Mouse (Mus musculus) embryonic facial prominence, embryonic 11.5 days (tissue): ENCODE results near the gene Rasa2. TPM values are rescaled to one million over a fixed set of nuclear protein-coding genes. Genes with fewer than 3 reads are reported as not detected.
"Not testable (repeated sequence)": the region's sequence is repeated elsewhere in the genome, so short reads cannot be mapped to it uniquely, and the experiment has no call there.

Experiments used
- ATAC-seq: fragments of 200-750 bp; cut with Nextera tagmentation; replicated peaks from 2 replicates; pipeline ENCODE4 v1.8.0; 2017; ENCODE audit warnings: low read depth; ENCODE audit not compliant: insufficient number of reproducible peaks, low FRiP score, low TSS enrichment
- DNase-seq: peaks from one replicate; pipeline ENCODE4 v3.0.0-alpha.2; 2015; ENCODE audit warnings: low spot score
- H3K27ac ChIP-seq: fragments of 300-500 bp; sonication (generic); replicated peaks from 2 replicates; pipeline ENCODE4 v1.5.1; 2014; ENCODE audit warnings: mild to moderate bottlenecking, low read depth, low read length, control low read depth
- H3K27me3 ChIP-seq: fragments of 300-500 bp; sonication (generic); 2 replicates; pipeline ENCODE4 v1.6.1; 2014; ENCODE audit warnings: mild to moderate bottlenecking, low read length, moderate library complexity, mixed read lengths; ENCODE audit not compliant: control insufficient read depth, insufficient read depth
- H3K36me3 ChIP-seq: fragments of 300-500 bp; sonication (generic); replicated peaks from 2 replicates; pipeline ENCODE4 v1.6.1; 2014; ENCODE audit warnings: low read depth, mild to moderate bottlenecking, low read length, moderate library complexity, mixed read lengths; ENCODE audit not compliant: control insufficient read depth, insufficient read depth
- H3K4me1 ChIP-seq: fragments of 300-500 bp; sonication (generic); 2 replicates; pipeline ENCODE4 v1.6.1; 2014; ENCODE audit warnings: low read length, mixed read lengths; ENCODE audit not compliant: control insufficient read depth, insufficient read depth
- H3K4me2 ChIP-seq: fragments of 300-500 bp; sonication (generic); 2 replicates; pipeline ENCODE4 v1.6.1; 2014; ENCODE audit warnings: low read depth, mild to moderate bottlenecking, control low read depth, low read length, moderate library complexity
- H3K4me3 ChIP-seq: fragments of 300-500 bp; sonication (generic); 2 replicates; pipeline ENCODE4 v1.5.1; 2014; ENCODE audit warnings: low read depth, low read length, control low read depth
- H3K9ac ChIP-seq: fragments of 300-500 bp; sonication (generic); replicated peaks from 2 replicates; pipeline ENCODE4 v1.6.1; 2014; ENCODE audit warnings: mild to moderate bottlenecking, control low read depth, low read length
- H3K9me3 ChIP-seq: fragments of 300-500 bp; sonication (generic); replicated peaks from 2 replicates; pipeline ENCODE4 v1.6.1; 2016; ENCODE audit warnings: mild to moderate bottlenecking, low read length, inconsistent platforms, mixed read lengths; ENCODE audit not compliant: control insufficient read depth
- WGBS: fragments of 180-500 bp; shearing (Covaris S2); extraction: QIAGEN DNeasy Blood & Tissue Kit; methylation state at CpG from one replicate; pipeline ENCODE4 v1.1.7; 2014; 5-methylcytosine and 5-hydroxymethylcytosine counted together
- polyA plus RNA-seq: library from polyadenylated mRNA; unstranded; fragments of >200 nt; fragmentation: Nextera tagmentation; extraction: Ambion mirVana; gene quantifications from 2 replicates; pipeline ENCODE4 v1.2.1, GENCODE M21; 2014

The Rasa2 gene
- polyA plus RNA-seq, 1 experiment from 2014 or later: 18.3 TPM

DNA sequence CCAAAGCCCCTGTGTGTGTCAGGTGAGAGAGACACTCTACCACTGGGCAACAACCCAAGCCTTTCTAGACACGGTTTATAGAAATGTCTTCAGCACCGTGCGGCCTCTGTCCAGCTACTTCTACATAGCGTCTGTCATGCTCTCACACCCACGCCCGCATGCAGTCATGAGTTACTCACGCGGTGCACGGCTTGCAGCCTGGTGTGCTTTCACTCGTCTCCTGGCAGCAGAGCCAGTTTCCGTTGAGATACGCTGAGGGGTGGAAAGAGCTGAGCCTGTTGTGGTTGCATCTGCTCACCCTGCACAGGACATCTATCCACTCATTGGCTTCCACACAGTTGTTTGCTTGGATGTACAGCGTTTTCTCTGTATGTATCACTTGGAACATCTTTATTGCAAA is 86.0 kb downstream of the Rasa2 start:
- Histone ChIP-seq H3K9me3 (no peaks in the 10 kb centered on the region), H3K4me1 (no peaks in the 10 kb centered on the region), H3K9ac (no peak overlapping the region), H3K4me3 (no peak overlapping the region), H3K27ac (no peak overlapping the region), H3K36me3 (no peaks in the 10 kb centered on the region; the same call in 1 of the 2 replicates), H3K4me2 (no peak overlapping the region), H3K27me3 (no peaks in the 10 kb centered on the region)
- ATAC-seq (no peak), DNase-seq (no peak)
- 94% methylated on average over 13 of the region's 13 CpGs for WGBS

DNA sequence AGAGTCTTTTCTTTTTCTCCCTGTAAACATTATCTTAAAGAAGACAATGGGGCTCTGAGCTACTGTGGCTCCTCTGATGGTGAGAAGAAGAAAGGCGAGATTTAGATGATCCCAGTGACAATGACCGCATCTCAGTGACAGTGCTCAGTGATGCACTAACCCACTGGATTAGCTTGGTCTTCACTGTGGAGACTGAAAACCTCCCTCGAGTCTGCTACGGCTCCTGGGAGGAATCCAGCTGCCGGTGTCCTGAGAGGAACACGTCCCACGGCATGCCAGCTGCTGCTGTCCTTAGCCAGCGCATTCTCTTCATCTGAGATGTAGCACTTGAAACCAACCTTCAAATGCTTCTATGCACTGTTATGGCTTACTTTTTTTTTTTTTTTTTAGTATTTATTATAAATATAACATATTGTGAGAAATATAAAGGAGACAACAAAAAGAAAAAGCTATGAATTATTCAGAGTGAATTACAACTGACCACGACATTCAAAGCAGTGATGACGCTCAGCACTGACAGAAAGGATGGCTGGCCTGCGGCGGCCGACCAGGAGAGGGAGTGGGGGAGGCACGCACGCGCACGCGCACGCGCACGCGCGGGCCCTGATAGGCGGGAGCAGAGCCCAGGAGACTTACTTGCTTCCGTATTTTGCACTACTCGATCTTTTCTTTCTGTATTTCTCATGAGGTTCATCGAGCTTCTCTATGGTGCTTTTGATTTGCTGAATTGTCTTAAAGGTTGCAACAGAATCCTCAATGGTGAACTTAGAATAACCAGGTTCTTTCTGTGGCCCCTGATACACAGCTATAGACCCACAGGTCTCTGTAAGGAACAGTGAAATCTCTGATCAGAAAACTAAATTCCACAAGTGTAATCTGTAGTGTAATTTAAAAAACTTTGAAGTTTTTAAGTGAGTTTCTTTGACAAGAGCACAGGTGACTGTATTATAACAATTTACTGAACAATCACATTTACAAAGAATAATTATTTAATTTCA is 87.5 kb downstream of the Rasa2 start:
- H3K9me3 ChIP-seq: no peaks in the 10 kb centered on the region
- no peak overlapping the region for H3K9ac ChIP-seq
- H3K27me3 ChIP-seq: no peaks in the 10 kb centered on the region
- no peak overlapping the region for H3K4me3 ChIP-seq
- no peak overlapping the region for H3K27ac ChIP-seq
- H3K36me3 ChIP-seq: no peaks in the 10 kb centered on the region; the same call in 1 of the 2 replicates
- H3K4me2 ChIP-seq: no peak overlapping the region
- H3K4me1 ChIP-seq: no peaks in the 10 kb centered on the region
- peak; percentile 78; the same call in 1 of the 2 replicates for ATAC-seq
- whole genome bisulfite sequencing: 33% methylated on average over 27 of the region's 27 CpGs
- DNase-seq: peak; percentile 80

GRCm38 (mm10) chr9:96538916-96539315 is 92.5 kb downstream of the Rasa2 start:
- Histone ChIP-seq H3K4me3 (no peak overlapping the region), H3K36me3 (no peaks in the 10 kb centered on the region), H3K4me2 (no peak overlapping the region), H3K27ac (no peak overlapping the region), H3K4me1 (no peaks in the 10 kb centered on the region), H3K27me3 (no peaks in the 10 kb centered on the region), H3K9me3 (no peaks in the 10 kb centered on the region), H3K9ac (no peak overlapping the region)
- DNase-seq: no peak
- no peak for ATAC-seq
- 61% methylated on average over 10 of the region's 10 CpGs for WGBS

DNA sequence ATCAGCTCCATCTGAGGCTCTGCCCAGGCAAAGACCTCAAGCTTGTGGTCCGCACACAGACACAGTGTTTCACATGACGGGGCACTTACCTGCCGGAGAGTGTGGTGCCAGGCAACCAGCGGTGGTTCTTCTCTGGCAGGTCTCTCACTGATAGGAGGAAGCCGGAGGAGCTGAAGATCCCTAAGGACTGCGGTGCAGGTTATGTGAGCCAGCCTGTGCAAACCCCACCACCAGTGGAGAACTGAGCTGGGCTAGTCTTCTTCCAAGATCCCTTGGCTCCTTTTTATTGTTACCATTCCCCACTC is 93.8 kb downstream of the Rasa2 start:
- Histone ChIP-seq H3K4me3 (no peak overlapping the region), H3K27ac (no peak overlapping the region), H3K4me1 (no peaks in the 10 kb centered on the region), H3K27me3 (no peaks in the 10 kb centered on the region), H3K9ac (no peak overlapping the region), H3K9me3 (no peaks in the 10 kb centered on the region), H3K36me3 (no peaks in the 10 kb centered on the region), H3K4me2 (no peak overlapping the region)
- no peak for ATAC-seq
- 88% methylated on average over 6 of the region's 6 CpGs for WGBS
- no peak for DNase-seq

- ATAC-seq: peak; percentile 85
- no peaks in the 10 kb centered on the region for H3K27me3 ChIP-seq
- peak overlapping the region; percentile 30 for H3K4me3 ChIP-seq
- no peaks in the 10 kb centered on the region for H3K4me1 ChIP-seq
- H3K27ac ChIP-seq: no peak overlapping the region
- peak; percentile 67 for DNase-seq
- no peaks in the 10 kb centered on the region for H3K9me3 ChIP-seq
- H3K36me3 ChIP-seq: no peaks in the 10 kb centered on the region
- H3K9ac ChIP-seq: peak overlapping the region; percentile 65
- H3K4me2 ChIP-seq: peak overlapping the region; percentile 56
- WGBS: 23% methylated on average over 36 of the region's 37 CpGs
Observed at GRCm38 (mm10) chr9:96536895-96537614, 94.4 kb downstream of the Rasa2 start.

- ATAC-seq, H3K9ac ChIP-seq, H3K9me3 ChIP-seq, H3K4me3 ChIP-seq, H3K4me1 ChIP-seq, H3K27me3 ChIP-seq, H3K4me2 ChIP-seq, H3K27ac ChIP-seq, H3K36me3 ChIP-seq, DNase-seq: not testable (repeated sequence)
- 88% methylated on average over 4 of the region's 4 CpGs for WGBS
Observed at GRCm38 (mm10) chr9:96536093-96536492, 95.3 kb downstream of the Rasa2 start.

DNA sequence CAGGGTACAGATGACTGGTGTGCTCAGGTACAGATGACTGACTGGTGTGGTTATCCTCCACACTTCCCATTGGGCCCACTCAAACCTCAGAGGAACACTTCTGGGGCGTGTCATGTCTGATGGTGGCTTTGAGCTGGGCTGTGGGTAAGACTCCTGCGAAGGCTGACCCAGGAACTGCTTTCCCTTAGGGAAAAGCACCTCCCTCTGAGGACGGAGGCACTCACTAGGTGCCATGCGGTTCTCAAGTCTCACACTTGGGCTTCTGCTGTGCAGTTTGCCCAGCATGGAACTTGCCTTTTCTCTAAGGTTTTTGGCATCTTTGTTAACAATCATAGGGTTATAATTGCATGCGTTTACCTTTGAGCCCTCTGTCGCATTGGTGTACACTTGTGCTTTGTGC is 96.0 kb downstream of the Rasa2 start:
- no peak for DNase-seq
- Histone ChIP-seq H3K36me3 (no peaks in the 10 kb centered on the region), H3K4me2 (no peak overlapping the region), H3K4me1 (no peaks in the 10 kb centered on the region), H3K9ac (no peak overlapping the region), H3K27ac (no peak overlapping the region), H3K4me3 (no peak overlapping the region), H3K27me3 (no peaks in the 10 kb centered on the region), H3K9me3 (no peaks in the 10 kb centered on the region)
- 91% methylated on average over 6 of the region's 6 CpGs for WGBS
- no peak for ATAC-seq

GRCm38 (mm10) chr9:96534256-96534655 is 97.2 kb downstream of the Rasa2 start:
- H3K4me3 ChIP-seq: no peak overlapping the region
- no peaks in the 10 kb centered on the region for H3K27me3 ChIP-seq
- no peak overlapping the region for H3K4me2 ChIP-seq
- no peak overlapping the region for H3K9ac ChIP-seq
- 83% methylated on average over 4 of the region's 4 CpGs for WGBS
- H3K27ac ChIP-seq: no peak overlapping the region
- no peak for DNase-seq
- no peaks in the 10 kb centered on the region for H3K9me3 ChIP-seq
- no peaks in the 10 kb centered on the region for H3K4me1 ChIP-seq
- ATAC-seq: no peak
- no peaks in the 10 kb centered on the region for H3K36me3 ChIP-seq
